Mouse (Mus musculus): ENCODE data around the gene Zfp853.

- no peak for TF ChIP-seq CTCF (IDR thresholded peaks at IDR 0.05; ENCODE audit: control insufficient read depth, insufficient read depth, insufficient replicate concordance, low read depth, low read length)
- TF ChIP-seq POLR2A (IDR thresholded peaks at IDR 0.05; ENCODE audit: control insufficient read depth, low read depth, low read length): no peak
These were observed 37.6 kb downstream of the Zfp853 start for GRCm38 (mm10) chr5:143255802-143256201.

All from testis, adult 2 months (tissue).